Mouse (Mus musculus): ENCODE results near the gene Plin1. TPM values are rescaled to one million over a fixed set of nuclear protein-coding genes. Genes with fewer than 3 reads are reported as not detected.
A peak's percentile ranks its signal among the peaks of the same experiment; 100 is the strongest.

Plin1 gene
- polyA plus RNA-seq, 1 experiment, result 0.36 TPM

DNA sequence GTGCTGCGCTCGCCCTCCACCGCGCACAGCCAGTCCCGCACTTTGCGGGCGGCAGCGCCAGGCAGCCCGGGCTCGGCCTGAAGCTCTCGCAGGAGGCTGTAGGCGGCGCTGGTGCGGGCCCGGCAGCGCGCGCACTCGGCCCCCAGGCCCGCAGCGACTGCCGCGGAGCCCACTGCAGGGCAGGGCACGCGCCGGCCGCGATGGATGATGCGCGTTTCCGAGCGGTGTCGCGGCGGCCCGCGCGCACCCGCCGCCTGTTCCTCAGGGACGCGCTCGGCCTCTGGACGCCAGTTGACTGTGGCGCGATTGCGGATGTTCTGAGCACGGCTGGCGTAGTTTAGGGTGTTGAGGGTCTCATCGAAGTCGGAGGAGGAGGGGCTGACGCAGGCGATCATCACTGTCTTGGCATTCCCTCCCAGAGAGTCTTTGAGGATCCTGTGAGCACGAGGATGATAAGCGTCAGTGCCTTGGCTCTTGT, 22.5 kb downstream of the Plin1 start:
- DNase-seq, result peak; percentile 67 to 73
- WGBS, result 2% methylated on average over 55 of the region's 55 CpGs
- TF ChIP-seq CTCF (IDR thresholded peaks at IDR 0.05; ENCODE audit: borderline replicate concordance, insufficient read depth, low read depth, low read length), result peak; percentile 28; the same call in 1 of the 2 replicates
- 0 out of 2 replicates have a peak, but pooled peaks have one; percentile 30 for TF ChIP-seq POLR2A (IDR thresholded peaks at IDR 0.05; ENCODE audit: borderline replicate concordance, insufficient read depth, low read length)
- Histone ChIP-seq H3K4me3 (replicated peaks; ENCODE audit: insufficient read depth, low read depth, low read length) (peak overlapping the region; percentile 95), H3K27ac (ENCODE audit: insufficient read depth, low read length) (no peak overlapping the region), H3K4me1 (ENCODE audit: control insufficient read depth, insufficient read depth, low read length) (no peaks in the 10 kb centered on the region), H3K27me3 (ENCODE audit: control insufficient read depth, insufficient read depth, low read length) (no peaks in the 10 kb centered on the region)

DNA sequence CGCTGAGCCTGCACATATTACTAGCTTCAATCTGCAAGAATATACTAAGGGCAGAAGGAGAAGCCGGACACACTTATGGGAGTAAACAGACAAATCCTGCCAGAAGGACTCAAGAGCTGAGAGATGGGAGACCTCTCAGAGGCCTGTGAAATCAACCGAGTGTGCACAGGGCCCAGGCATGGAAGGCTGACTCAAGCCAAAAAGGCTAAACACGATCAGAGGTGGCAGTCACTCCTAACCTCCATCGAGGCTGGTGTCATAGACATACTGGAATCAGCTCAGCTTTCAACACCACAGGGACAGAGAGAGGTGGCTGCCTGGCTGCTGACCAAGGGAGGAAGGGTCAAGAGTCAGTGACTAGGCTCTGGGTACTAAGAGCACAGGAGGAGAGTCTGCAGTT, 27.5 kb downstream of the Plin1 start:
- WGBS, result 85% methylated on average over 5 of the region's 5 CpGs
- Histone ChIP-seq H3K4me3 (replicated peaks; ENCODE audit: insufficient read depth, low read depth, low read length) (no peak overlapping the region), H3K27me3 (ENCODE audit: control insufficient read depth, insufficient read depth, low read length) (no peaks in the 10 kb centered on the region), H3K27ac (ENCODE audit: insufficient read depth, low read length) (no peak overlapping the region), H3K4me1 (ENCODE audit: control insufficient read depth, insufficient read depth, low read length) (no peaks in the 10 kb centered on the region)
- DNase-seq, result no peak
- TF ChIP-seq CTCF (IDR thresholded peaks at IDR 0.05; ENCODE audit: borderline replicate concordance, insufficient read depth, low read depth, low read length) (no peak), POLR2A (IDR thresholded peaks at IDR 0.05; ENCODE audit: borderline replicate concordance, insufficient read depth, low read length) (no peak)

DNA sequence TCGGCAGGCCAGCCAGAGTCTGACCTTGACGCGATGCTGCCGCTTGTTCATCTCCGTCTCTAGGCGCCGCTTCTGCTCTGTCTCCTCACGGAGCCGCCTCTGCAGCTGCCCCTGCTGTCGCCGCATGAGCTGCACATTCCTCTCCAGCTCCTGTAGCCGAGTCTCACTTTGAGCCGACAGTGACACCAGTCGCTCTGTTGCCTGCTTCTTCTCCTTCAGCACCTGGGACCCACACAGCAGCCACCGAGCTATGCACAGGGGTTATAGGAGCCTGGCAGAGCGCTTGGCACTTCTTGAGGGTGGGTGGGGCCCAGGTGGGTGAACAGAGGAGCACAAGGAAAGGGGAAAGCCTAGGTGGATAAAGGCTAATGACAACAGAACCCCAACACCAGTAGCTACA, 29.9 kb downstream of the Plin1 start:
- DNase-seq, result no peak
- no peaks in the 10 kb centered on the region for H3K4me1 ChIP-seq (ENCODE audit: control insufficient read depth, insufficient read depth, low read length)
- 76% methylated on average over 16 of the region's 16 CpGs for WGBS
- no peak for TF ChIP-seq CTCF (IDR thresholded peaks at IDR 0.05; ENCODE audit: borderline replicate concordance, insufficient read depth, low read depth, low read length)
- TF ChIP-seq POLR2A (IDR thresholded peaks at IDR 0.05; ENCODE audit: borderline replicate concordance, insufficient read depth, low read length), result no peak
- no peaks in the 10 kb centered on the region for H3K27me3 ChIP-seq (ENCODE audit: control insufficient read depth, insufficient read depth, low read length)
- H3K4me3 ChIP-seq (replicated peaks; ENCODE audit: insufficient read depth, low read depth, low read length), result no peak overlapping the region
- H3K27ac ChIP-seq (ENCODE audit: insufficient read depth, low read length), result no peak overlapping the region

DNA sequence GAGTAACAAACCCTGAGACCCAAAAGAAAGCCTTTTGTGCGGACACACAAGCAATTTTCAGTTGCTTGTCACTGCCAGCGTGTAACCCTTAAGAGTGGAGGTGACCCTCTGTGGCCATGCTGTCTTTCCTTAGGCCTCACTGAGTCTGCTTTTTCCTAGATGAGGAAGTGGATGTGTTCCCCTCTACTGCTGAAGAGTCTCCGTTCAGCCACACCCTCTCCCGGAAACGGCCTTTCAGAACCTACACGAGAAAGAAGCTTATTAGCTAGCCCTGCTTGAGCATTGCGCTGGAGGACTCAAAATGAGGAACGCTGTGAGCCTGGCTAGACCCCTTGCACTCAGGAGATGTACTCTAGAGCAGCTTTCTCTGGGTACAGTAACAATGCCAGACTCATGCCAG, 36.2 kb downstream of the Plin1 start:
- Histone ChIP-seq H3K27me3 (ENCODE audit: control insufficient read depth, insufficient read depth, low read length) (no peaks in the 10 kb centered on the region), H3K4me3 (replicated peaks; ENCODE audit: insufficient read depth, low read depth, low read length) (no peak overlapping the region), H3K4me1 (ENCODE audit: control insufficient read depth, insufficient read depth, low read length) (no peaks in the 10 kb centered on the region), H3K27ac (ENCODE audit: insufficient read depth, low read length) (no peak overlapping the region)
- no peak for TF ChIP-seq CTCF (IDR thresholded peaks at IDR 0.05; ENCODE audit: borderline replicate concordance, insufficient read depth, low read depth, low read length)
- TF ChIP-seq POLR2A (IDR thresholded peaks at IDR 0.05; ENCODE audit: borderline replicate concordance, insufficient read depth, low read length), result no peak
- no peak for DNase-seq
- WGBS, result 86% methylated on average over 8 of the region's 8 CpGs

DNA sequence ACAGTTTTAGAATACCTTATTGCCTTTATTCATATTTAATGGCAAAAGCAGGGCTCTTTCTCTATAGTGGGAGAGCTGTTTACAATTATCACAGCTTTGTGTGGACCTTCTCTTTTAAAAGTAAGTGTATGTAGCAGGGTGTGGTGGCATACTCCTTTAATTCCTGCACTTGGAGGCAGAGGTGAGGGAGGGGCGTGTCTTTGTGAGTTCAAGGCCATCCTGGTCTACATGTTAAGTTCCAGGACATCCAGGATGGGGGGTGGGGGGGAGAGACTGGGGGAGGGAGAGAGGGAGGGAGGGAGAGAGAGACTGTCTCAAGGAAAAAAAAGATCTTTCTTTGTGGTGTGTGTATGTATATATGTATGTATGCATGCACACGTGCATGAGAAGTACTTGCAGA, 52.5 kb downstream of the Plin1 start:
- 94% methylated on average over 2 of the region's 2 CpGs for WGBS
- TF ChIP-seq POLR2A (IDR thresholded peaks at IDR 0.05; ENCODE audit: borderline replicate concordance, insufficient read depth, low read length) (no peak), CTCF (IDR thresholded peaks at IDR 0.05; ENCODE audit: borderline replicate concordance, insufficient read depth, low read depth, low read length) (no peak)
- Histone ChIP-seq H3K4me1 (ENCODE audit: control insufficient read depth, insufficient read depth, low read length) (no peaks in the 10 kb centered on the region), H3K27me3 (ENCODE audit: control insufficient read depth, insufficient read depth, low read length) (no peaks in the 10 kb centered on the region), H3K4me3 (replicated peaks; ENCODE audit: insufficient read depth, low read depth, low read length) (no peak overlapping the region), H3K27ac (ENCODE audit: insufficient read depth, low read length) (no peak overlapping the region)
- DNase-seq, result no peak

DNA sequence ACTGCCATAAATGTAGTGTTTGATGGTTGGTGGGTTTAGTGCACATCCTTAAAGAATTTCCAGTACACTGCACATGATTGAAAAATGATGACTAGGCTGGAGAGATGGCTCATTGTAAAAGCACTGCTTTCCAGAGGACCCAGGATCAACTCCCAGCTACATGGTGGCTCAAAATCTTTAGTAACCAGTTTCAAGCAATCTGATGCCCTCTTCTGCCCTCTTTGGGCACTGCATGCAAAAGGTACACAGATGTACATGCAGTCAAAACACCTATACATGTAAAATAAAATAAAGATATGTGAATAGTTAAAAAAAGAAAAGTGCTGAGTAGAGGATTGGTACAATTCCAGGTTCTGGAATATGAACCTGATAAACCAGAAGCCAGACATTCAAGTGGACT, 53.5 kb downstream of the Plin1 start:
- Histone ChIP-seq H3K27ac (ENCODE audit: insufficient read depth, low read length) (no peak overlapping the region), H3K4me1 (ENCODE audit: control insufficient read depth, insufficient read depth, low read length) (no peaks in the 10 kb centered on the region), H3K4me3 (replicated peaks; ENCODE audit: insufficient read depth, low read depth, low read length) (no peak overlapping the region), H3K27me3 (ENCODE audit: control insufficient read depth, insufficient read depth, low read length) (no peaks in the 10 kb centered on the region)
- no peak for TF ChIP-seq POLR2A (IDR thresholded peaks at IDR 0.05; ENCODE audit: borderline replicate concordance, insufficient read depth, low read length)
- TF ChIP-seq CTCF (IDR thresholded peaks at IDR 0.05; ENCODE audit: borderline replicate concordance, insufficient read depth, low read depth, low read length), result no peak
- no peak for DNase-seq

DNA sequence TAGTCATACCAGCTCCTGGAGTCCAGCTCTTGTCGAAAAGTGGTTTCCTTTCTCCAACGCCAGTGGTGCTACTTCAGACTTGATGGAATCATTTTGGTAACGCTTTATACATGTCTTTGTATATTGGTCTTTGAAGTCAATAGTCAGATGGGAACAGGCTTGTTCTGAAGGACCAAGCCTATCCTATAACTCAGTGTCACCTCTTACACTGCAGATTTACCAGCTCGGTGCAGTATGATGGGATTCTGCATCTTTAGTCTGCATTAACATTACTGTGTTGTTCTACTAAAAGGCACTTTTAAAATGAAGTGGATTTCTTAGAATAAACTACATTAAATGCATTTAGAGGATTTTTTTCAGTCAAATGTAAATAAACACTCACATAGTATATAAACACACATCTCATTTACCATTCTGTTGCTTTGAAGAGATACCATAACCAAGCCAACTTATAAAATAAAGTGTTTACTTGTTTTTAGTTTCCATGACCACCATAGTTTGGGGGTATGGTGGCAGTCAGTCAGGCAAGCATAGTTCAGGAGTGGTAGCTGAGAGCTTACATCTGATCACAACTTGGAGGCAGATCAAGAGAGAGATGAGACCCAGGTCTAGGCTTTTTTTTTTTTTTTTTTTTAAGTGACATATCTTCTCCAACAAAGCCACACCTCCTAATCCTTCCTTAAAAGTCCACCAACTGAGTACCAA, 61.7 kb downstream of the Plin1 start:
- TF ChIP-seq POLR2A (IDR thresholded peaks at IDR 0.05; ENCODE audit: borderline replicate concordance, insufficient read depth, low read length) (no peak), CTCF (IDR thresholded peaks at IDR 0.05; ENCODE audit: borderline replicate concordance, insufficient read depth, low read depth, low read length) (no peak)
- H3K4me3 ChIP-seq (replicated peaks; ENCODE audit: insufficient read depth, low read depth, low read length), result no peak overlapping the region
- no peak overlapping the region for H3K27ac ChIP-seq (ENCODE audit: insufficient read depth, low read length)
- WGBS, result 92% methylated on average over 4 of the region's 4 CpGs
- H3K27me3 ChIP-seq (ENCODE audit: control insufficient read depth, insufficient read depth, low read length), result no peaks in the 10 kb centered on the region
- DNase-seq, result no peak
- no peaks in the 10 kb centered on the region for H3K4me1 ChIP-seq (ENCODE audit: control insufficient read depth, insufficient read depth, low read length)

Other genes with a start within 250 kb of the Plin1 start
- gene Rhcg, start 115.2 kb downstream of the Plin1 start, polyA plus RNA-seq (2012; rRNA removed), result 0.13 and 0.19 TPM in 2 replicates
- gene Ticrr, start 72.7 kb downstream of the Plin1 start, polyA plus RNA-seq (2012; rRNA removed), result 0.05 and 0.10 TPM in 2 replicates
- gene Kif7, start 17.2 kb downstream of the Plin1 start, polyA plus RNA-seq (2012; rRNA removed), result 1.4 TPM in 2 replicates
- 9.1 and 10.5 TPM in 2 replicates for gene Pex11a, start 10.2 kb upstream of the Plin1 start, polyA plus RNA-seq (2012; rRNA removed)
- 0.23 and 0.27 TPM in 2 replicates for gene Wdr93, start 10.3 kb upstream of the Plin1 start, polyA plus RNA-seq (2012; rRNA removed)
- gene Mesp1, start 60.9 kb upstream of the Plin1 start, polyA plus RNA-seq (2012; rRNA removed), result not detected in 2 replicates
- gene Mesp2, start 77.8 kb upstream of the Plin1 start, polyA plus RNA-seq (2012; rRNA removed), result 0.15 and 0.17 TPM in 2 replicates
- gene Anpep, start 128.2 kb upstream of the Plin1 start, polyA plus RNA-seq (2012; rRNA removed), result 3.0 and 3.3 TPM in 2 replicates
- gene Ap3s2, start 187.7 kb upstream of the Plin1 start, polyA plus RNA-seq (2012; rRNA removed), result 45.7 and 46.6 TPM in 2 replicates
- 22.5 and 22.8 TPM in 2 replicates for gene Arpin, start 202.5 kb upstream of the Plin1 start, polyA plus RNA-seq (2012; rRNA removed)